In the genomic region with DNA sequence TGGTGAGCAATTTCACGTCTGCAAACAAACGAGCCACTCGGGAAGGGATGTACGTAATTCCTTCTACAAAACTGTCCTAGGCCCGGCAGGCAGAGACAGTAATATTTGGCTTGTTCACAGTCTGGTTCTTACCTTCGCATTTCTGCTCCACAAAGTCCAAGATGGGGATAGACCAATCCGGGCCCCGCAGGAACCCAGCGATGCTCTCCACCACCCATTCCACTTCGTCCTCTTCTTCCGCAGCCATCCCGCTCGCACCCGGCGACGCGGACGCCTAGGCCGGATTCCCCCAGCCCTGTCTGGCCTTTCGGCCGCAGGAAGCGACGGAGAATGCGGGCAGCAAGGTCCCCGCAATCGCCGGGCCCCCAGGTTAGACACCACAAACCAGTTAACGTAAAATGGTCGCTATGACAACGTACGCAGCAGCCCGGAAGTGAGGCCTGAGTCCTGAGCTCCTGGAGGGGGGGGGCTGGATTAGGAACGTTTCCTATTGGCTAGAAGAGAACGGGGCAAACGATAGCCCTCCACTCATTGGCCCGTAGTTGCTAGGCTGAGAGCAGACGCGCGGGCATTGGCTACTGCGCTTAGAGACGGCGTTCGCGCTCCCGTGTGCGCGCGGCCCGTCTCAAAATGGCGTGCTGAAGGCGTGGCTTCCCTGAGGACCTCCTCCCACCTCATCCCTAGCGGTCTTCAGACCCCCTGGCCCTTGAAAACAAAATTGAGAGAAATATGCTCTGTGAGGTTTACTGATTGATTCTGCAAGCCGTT, we compare ENCODE assay signal across 7 mouse cellular contexts. TPM values are rescaled to one million over a fixed set of nuclear protein-coding genes. Genes with fewer than 3 reads are reported as not detected.
DNase-seq lines count a peak whose midpoint lies in the region; ATAC-seq lines count a peak whose summit lies in the region.

A gene (minus strand): TSS at position 527 of the 768 bp plus-strand sequence.

- no peaks in the 10 kb centered on the region for H3K27me3 ChIP-seq in embryonic facial prominence, embryonic 12.5 days
- no peaks in the 10 kb centered on the region for H3K27me3 ChIP-seq in limb, embryonic 11.5 days (ENCODE audit: control insufficient read depth, insufficient read depth, low read length)
- no peaks in the 10 kb centered on the region for H3K27me3 ChIP-seq in midbrain, embryonic 14.5 days (ENCODE audit: control insufficient read depth, insufficient read depth, low read length)

- WGBS in embryonic facial prominence, embryonic 12.5 days = under 1% methylated on average over 53 of the region's 53 CpGs
- WGBS in limb, embryonic 11.5 days = under 1% methylated on average over 53 of the region's 53 CpGs
- under 1% methylated on average over 53 of the region's 53 CpGs for WGBS in midbrain, embryonic 14.5 days

- H3K4me3 ChIP-seq in embryonic facial prominence, embryonic 12.5 days = peak within 1 kb of the TSS; percentile 85
- H3K4me3 ChIP-seq in limb, embryonic 11.5 days (ENCODE audit: low read depth, low read length) = peak within 1 kb of the TSS; percentile 82
- H3K4me3 ChIP-seq in midbrain, embryonic 14.5 days (replicated peaks; ENCODE audit: low read depth, low read length) = peak within 1 kb of the TSS; percentile 79

- H3K36me3 ChIP-seq in embryonic facial prominence, embryonic 12.5 days = peaks cover 15% of the 10 kb centered on the region
- peaks cover under 1% of the 10 kb centered on the region; the same call in 1 of the 2 replicates for H3K36me3 ChIP-seq in limb, embryonic 11.5 days (ENCODE audit: control insufficient read depth, insufficient read depth, low read length)
- H3K36me3 ChIP-seq in midbrain, embryonic 14.5 days (ENCODE audit: control insufficient read depth, insufficient read depth, low read length) = peaks cover 16% of the 10 kb centered on the region

- peaks cover 11% of the 10 kb centered on the region for H3K4me1 ChIP-seq in embryonic facial prominence, embryonic 12.5 days
- H3K4me1 ChIP-seq in limb, embryonic 11.5 days (ENCODE audit: control insufficient read depth, insufficient read depth, low read length) = peaks cover 3% of the 10 kb centered on the region; the same call in 1 of the 2 replicates
- peaks cover 17% of the 10 kb centered on the region for H3K4me1 ChIP-seq in midbrain, embryonic 14.5 days (ENCODE audit: control insufficient read depth, insufficient read depth, low read length)

- H3K9ac ChIP-seq in embryonic facial prominence, embryonic 12.5 days = peak within 1 kb of the TSS; percentile 64
- H3K9ac ChIP-seq in limb, embryonic 11.5 days (ENCODE audit: low read length) = peak within 1 kb of the TSS; percentile 76
- H3K9ac ChIP-seq in midbrain, embryonic 14.5 days (replicated peaks; ENCODE audit: low read length) = peak within 1 kb of the TSS; percentile 71

- H3K27ac ChIP-seq in embryonic facial prominence, embryonic 12.5 days = peak within 1 kb of the TSS; percentile 76
- peak within 1 kb of the TSS; percentile 33; the same call in 1 of the 2 replicates for H3K27ac ChIP-seq in limb, embryonic 11.5 days (replicated peaks; ENCODE audit: low read depth, low read length)
- peak within 1 kb of the TSS; percentile 87 for H3K27ac ChIP-seq in midbrain, embryonic 14.5 days (replicated peaks; ENCODE audit: low read depth, low read length)

- H3K9me3 ChIP-seq in embryonic facial prominence, embryonic 12.5 days = no peaks in the 10 kb centered on the region
- H3K9me3 ChIP-seq in limb, embryonic 11.5 days (ENCODE audit: control insufficient read depth, low read length) = no peaks in the 10 kb centered on the region
- H3K9me3 ChIP-seq in midbrain, embryonic 14.5 days (ENCODE audit: control insufficient read depth, low read length) = no peaks in the 10 kb centered on the region

- peak within 1 kb of the TSS; percentile 61 for H3K4me2 ChIP-seq in embryonic facial prominence, embryonic 12.5 days (replicated peaks)
- H3K4me2 ChIP-seq in limb, embryonic 11.5 days (ENCODE audit: low read depth, severe bottlenecking) = peak within 1 kb of the TSS; percentile 73
- peak within 1 kb of the TSS; percentile 58 for H3K4me2 ChIP-seq in midbrain, embryonic 14.5 days (ENCODE audit: low read length)

- peak; percentile 88 for DNase-seq in adrenal gland, postnatal 25 days
- DNase-seq in heart, adult 11 months = peak; percentile 100
- peak; percentile 90 for DNase-seq in kidney, adult 18-20 months
- peak; percentile 91 for DNase-seq in limb, embryonic 11.5 days (ENCODE audit: low spot score)
- DNase-seq in midbrain, embryonic 14.5 days = peak; percentile 98
- peak; percentile 80 for DNase-seq in spleen, adult 18-20 months

- ATAC-seq in embryonic facial prominence, embryonic 12.5 days (ENCODE audit: insufficient number of reproducible peaks, insufficient read depth, low FRiP score, low TSS enrichment) = peak; percentile 100
- ATAC-seq in limb, embryonic 11.5 days (ENCODE audit: insufficient number of reproducible peaks, low FRiP score, low TSS enrichment, low read depth) = peak; percentile 100
- peak; percentile 100 for ATAC-seq in midbrain, embryonic 14.5 days (ENCODE audit: low FRiP score, low TSS enrichment)

RNA-seq across cellular contexts. Expression of the gene that starts here (rescaled TPM):
- 56.7 and 57.2 TPM in 2 replicates for total RNA-seq in adrenal gland, postnatal 25 days (2021)
- 62.0 and 65.2 TPM in 2 replicates for polyA plus RNA-seq in embryonic facial prominence, embryonic 12.5 days (2016; fragmentation: Nextera tagmentation; extraction: Ambion mirVana)
- 61.4 and 62.0 TPM in 2 replicates for polyA plus RNA-seq in limb, embryonic 11.5 days (2014; fragmentation: Nextera tagmentation; extraction: Ambion mirVana)
- polyA plus RNA-seq in midbrain, embryonic 14.5 days (2014; fragmentation: Nextera tagmentation; extraction: Ambion mirVana) = 105 and 111 TPM in 2 replicates

Comparison
In these comparisons a context has a peak if more than half of its experiments do, and no peak if none do; other contexts are left out.
1. Peak in every context shown above with its lines: DNase-seq, ATAC-seq, H3K4me3 ChIP-seq and H3K27ac ChIP-seq.
2. H3K27ac ChIP-seq: peak in every context shown above with its lines; median percentile 87 in midbrain, embryonic 14.5 days; 76 in embryonic facial prominence, embryonic 12.5 days; 33 in limb, embryonic 11.5 days.